Mouse (Mus musculus): Measurements from ENCODE around the gene Cttn.

- TF ChIP-seq CTCF (IDR thresholded peaks at IDR 0.05; ENCODE audit: low read depth) (no peak), EP300 (IDR thresholded peaks at IDR 0.05; ENCODE audit: low read depth) (no peak)
Measured at GRCm38 (mm10) chr7:144417644-144418343, 53.0 kb downstream of the Cttn start.

Measured in liver, embryonic 14.5 days (tissue).